Mouse (Mus musculus): Measurements from ENCODE around the gene Olfr1023. TPM values are rescaled to one million over a fixed set of nuclear protein-coding genes. Genes with fewer than 3 reads are reported as not detected.

Gene Olfr1023
- polyA plus RNA-seq, 2 experiments, result not detected

GRCm38 (mm10) chr2:85913197-85913596 is 27.8 kb downstream of the Olfr1023 start:
- H3K9me3 ChIP-seq (ENCODE audit: control insufficient read depth, low read length), result no peaks in the 10 kb centered on the region
- H3K27me3 ChIP-seq (ENCODE audit: control insufficient read depth, insufficient read depth, low read length), result no peaks in the 10 kb centered on the region
- no peak for TF ChIP-seq POLR2A (IDR thresholded peaks at IDR 0.05; ENCODE audit: borderline replicate concordance, extremely low read depth, insufficient read depth, insufficient read length)
- ATAC-seq (ENCODE audit: low FRiP score, low read depth) (no peak), DNase-seq (ENCODE audit: low spot score) (no peak)
- H3K4me1 ChIP-seq (ENCODE audit: control insufficient read depth, insufficient read depth, low read length), result no peaks in the 10 kb centered on the region
- H3K36me3 ChIP-seq (ENCODE audit: control insufficient read depth, insufficient read depth, low read length), result no peaks in the 10 kb centered on the region
- no peak overlapping the region for H3K9ac ChIP-seq (ENCODE audit: low read depth, low read length, severe bottlenecking)
- H3K27ac ChIP-seq (replicated peaks; ENCODE audit: low read depth, low read length), result no peak overlapping the region
- H3K4me3 ChIP-seq (replicated peaks; ENCODE audit: low read length), result no peak overlapping the region
- H3K4me2 ChIP-seq (replicated peaks; ENCODE audit: low read depth, low read length, severe bottlenecking), result no peak overlapping the region

GRCm38 (mm10) chr2:85914893-85915292 is 29.5 kb downstream of the Olfr1023 start, which contains the start of gene Olfr1025-ps1:
Gene Olfr1025-ps1 (plus strand): TSS chr2:85915193.
- H3K4me3 ChIP-seq (replicated peaks; ENCODE audit: low read length), result no peak within 1 kb of the TSS
- ATAC-seq (ENCODE audit: low FRiP score, low read depth) (no peak), DNase-seq (ENCODE audit: low spot score) (no peak)
- no peaks in the 10 kb centered on the region for H3K9me3 ChIP-seq (ENCODE audit: control insufficient read depth, low read length)
- no peak within 1 kb of the TSS for H3K27ac ChIP-seq (replicated peaks; ENCODE audit: low read depth, low read length)
- TF ChIP-seq POLR2A (IDR thresholded peaks at IDR 0.05; ENCODE audit: borderline replicate concordance, extremely low read depth, insufficient read depth, insufficient read length), result no peak
- 56% methylated on average over 1 of the region's 1 CpGs for whole genome bisulfite sequencing
- H3K9ac ChIP-seq (ENCODE audit: low read depth, low read length, severe bottlenecking), result no peak within 1 kb of the TSS
- no peaks in the 10 kb centered on the region for H3K4me1 ChIP-seq (ENCODE audit: control insufficient read depth, insufficient read depth, low read length)
- H3K4me2 ChIP-seq (replicated peaks; ENCODE audit: low read depth, low read length, severe bottlenecking), result no peak within 1 kb of the TSS
- no peaks in the 10 kb centered on the region for H3K27me3 ChIP-seq (ENCODE audit: control insufficient read depth, insufficient read depth, low read length)
- H3K36me3 ChIP-seq (ENCODE audit: control insufficient read depth, insufficient read depth, low read length), result no peaks in the 10 kb centered on the region

- no peak within 1 kb of the TSS for H3K27ac ChIP-seq (replicated peaks; ENCODE audit: low read depth, low read length)
- H3K9me3 ChIP-seq (ENCODE audit: control insufficient read depth, low read length), result no peaks in the 10 kb centered on the region
- H3K36me3 ChIP-seq (ENCODE audit: control insufficient read depth, insufficient read depth, low read length), result no peaks in the 10 kb centered on the region
- H3K4me1 ChIP-seq (ENCODE audit: control insufficient read depth, insufficient read depth, low read length), result no peaks in the 10 kb centered on the region
- ATAC-seq (ENCODE audit: low FRiP score, low read depth) (no peak), DNase-seq (ENCODE audit: low spot score) (no peak)
- H3K27me3 ChIP-seq (ENCODE audit: control insufficient read depth, insufficient read depth, low read length), result no peaks in the 10 kb centered on the region
- TF ChIP-seq POLR2A (IDR thresholded peaks at IDR 0.05; ENCODE audit: borderline replicate concordance, extremely low read depth, insufficient read depth, insufficient read length), result no peak
- 83% methylated on average over 3 of the region's 3 CpGs for WGBS
- no peak within 1 kb of the TSS for H3K4me2 ChIP-seq (replicated peaks; ENCODE audit: low read depth, low read length, severe bottlenecking)
- H3K9ac ChIP-seq (ENCODE audit: low read depth, low read length, severe bottlenecking), result no peak within 1 kb of the TSS
- no peak within 1 kb of the TSS for H3K4me3 ChIP-seq (replicated peaks; ENCODE audit: low read length)
Measured at GRCm38 (mm10) chr2:85921258-85921657, 35.8 kb downstream of the Olfr1023 start, which contains the start of gene Olfr1026. Gene Olfr1026 (plus strand): TSS chr2:85921558.

Other genes starting within 250 kb of the Olfr1023 start
- gene Olfr1002, start 234.9 kb upstream of the Olfr1023 start, polyA plus RNA-seq (2012; rRNA removed), result not detected in 2 replicates
- gene Olfr1002, start 234.9 kb upstream of the Olfr1023 start, polyA plus RNA-seq (2014; fragmentation: Nextera tagmentation; extraction: Ambion mirVana), result not detected in 2 replicates
- not detected in 2 replicates for gene Olfr154, start 221.2 kb upstream of the Olfr1023 start, polyA plus RNA-seq (2012; rRNA removed)
- gene Olfr154, start 221.2 kb upstream of the Olfr1023 start, polyA plus RNA-seq (2014; fragmentation: Nextera tagmentation; extraction: Ambion mirVana), result not detected in 2 replicates
- not detected in 2 replicates for gene Olfr1006, start 206.9 kb upstream of the Olfr1023 start, polyA plus RNA-seq (2012; rRNA removed)
- gene Olfr1006, start 206.9 kb upstream of the Olfr1023 start, polyA plus RNA-seq (2014; fragmentation: Nextera tagmentation; extraction: Ambion mirVana), result not detected in 2 replicates
- not detected in 2 replicates for gene Olfr1008, start 196.2 kb upstream of the Olfr1023 start, polyA plus RNA-seq (2012; rRNA removed)
- gene Olfr1008, start 196.2 kb upstream of the Olfr1023 start, polyA plus RNA-seq (2014; fragmentation: Nextera tagmentation; extraction: Ambion mirVana), result not detected in 2 replicates
- not detected in 2 replicates for gene Olfr1009, start 170.2 kb upstream of the Olfr1023 start, polyA plus RNA-seq (2012; rRNA removed)
- gene Olfr1009, start 170.2 kb upstream of the Olfr1023 start, polyA plus RNA-seq (2014; fragmentation: Nextera tagmentation; extraction: Ambion mirVana), result not detected in 2 replicates
- not detected in 2 replicates for gene Olfr1012, start 122.9 kb upstream of the Olfr1023 start, polyA plus RNA-seq (2012; rRNA removed)
- gene Olfr1012, start 122.9 kb upstream of the Olfr1023 start, polyA plus RNA-seq (2014; fragmentation: Nextera tagmentation; extraction: Ambion mirVana), result not detected in 2 replicates
- not detected in 2 replicates for gene Olfr1013, start 118.5 kb upstream of the Olfr1023 start, polyA plus RNA-seq (2012; rRNA removed)
- gene Olfr1013, start 118.5 kb upstream of the Olfr1023 start, polyA plus RNA-seq (2014; fragmentation: Nextera tagmentation; extraction: Ambion mirVana), result not detected in 2 replicates
- gene Olfr1014, start 112.9 kb upstream of the Olfr1023 start, polyA plus RNA-seq (2012; rRNA removed), result not detected in 2 replicates
- not detected in 2 replicates for gene Olfr1014, start 112.9 kb upstream of the Olfr1023 start, polyA plus RNA-seq (2014; fragmentation: Nextera tagmentation; extraction: Ambion mirVana)
- not detected in 2 replicates for gene Olfr1015, start 103.6 kb upstream of the Olfr1023 start, polyA plus RNA-seq (2012; rRNA removed)
- not detected in 2 replicates for gene Olfr1015, start 103.6 kb upstream of the Olfr1023 start, polyA plus RNA-seq (2014; fragmentation: Nextera tagmentation; extraction: Ambion mirVana)
- gene Olfr1016, start 83.1 kb upstream of the Olfr1023 start, polyA plus RNA-seq (2012; rRNA removed), result not detected in 2 replicates
- not detected in 2 replicates for gene Olfr1016, start 83.1 kb upstream of the Olfr1023 start, polyA plus RNA-seq (2014; fragmentation: Nextera tagmentation; extraction: Ambion mirVana)
- not detected in 2 replicates for gene Olfr1018, start 67.2 kb upstream of the Olfr1023 start, polyA plus RNA-seq (2012; rRNA removed)
- gene Olfr1018, start 67.2 kb upstream of the Olfr1023 start, polyA plus RNA-seq (2014; fragmentation: Nextera tagmentation; extraction: Ambion mirVana), result not detected in 2 replicates
- gene Olfr1019, start 40.2 kb upstream of the Olfr1023 start, polyA plus RNA-seq (2012; rRNA removed), result not detected in 2 replicates
- not detected in 2 replicates for gene Olfr1019, start 40.2 kb upstream of the Olfr1023 start, polyA plus RNA-seq (2014; fragmentation: Nextera tagmentation; extraction: Ambion mirVana)
- gene Olfr1020, start 38.6 kb upstream of the Olfr1023 start, polyA plus RNA-seq (2012; rRNA removed), result not detected in 2 replicates
- gene Olfr1020, start 38.6 kb upstream of the Olfr1023 start, polyA plus RNA-seq (2014; fragmentation: Nextera tagmentation; extraction: Ambion mirVana), result not detected in 2 replicates
- not detected in 2 replicates for gene Olfr1022, start 17.0 kb upstream of the Olfr1023 start, polyA plus RNA-seq (2012; rRNA removed)
- not detected in 2 replicates for gene Olfr1022, start 17.0 kb upstream of the Olfr1023 start, polyA plus RNA-seq (2014; fragmentation: Nextera tagmentation; extraction: Ambion mirVana)
- not detected in 2 replicates for gene Olfr1024, start 19.4 kb downstream of the Olfr1023 start, polyA plus RNA-seq (2012; rRNA removed)
- gene Olfr1024, start 19.4 kb downstream of the Olfr1023 start, polyA plus RNA-seq (2014; fragmentation: Nextera tagmentation; extraction: Ambion mirVana), result not detected in 2 replicates
- gene Olfr1025-ps1, start 29.6 kb downstream of the Olfr1023 start, polyA plus RNA-seq (2012; rRNA removed), result not detected in 2 replicates
- not detected in 2 replicates for gene Olfr1025-ps1, start 29.6 kb downstream of the Olfr1023 start, polyA plus RNA-seq (2014; fragmentation: Nextera tagmentation; extraction: Ambion mirVana)
- gene Olfr1026, start 35.9 kb downstream of the Olfr1023 start, polyA plus RNA-seq (2012; rRNA removed), result not detected in 2 replicates
- not detected in 2 replicates for gene Olfr1026, start 35.9 kb downstream of the Olfr1023 start, polyA plus RNA-seq (2014; fragmentation: Nextera tagmentation; extraction: Ambion mirVana)
- 0.01 TPM in 1 of 2 replicates, not detected in the other for gene Olfr1028, start 64.8 kb downstream of the Olfr1023 start, polyA plus RNA-seq (2012; rRNA removed)
- not detected in 2 replicates for gene Olfr1028, start 64.8 kb downstream of the Olfr1023 start, polyA plus RNA-seq (2014; fragmentation: Nextera tagmentation; extraction: Ambion mirVana)
- not detected in 2 replicates for gene Olfr1029, start 88.3 kb downstream of the Olfr1023 start, polyA plus RNA-seq (2012; rRNA removed)
- gene Olfr1029, start 88.3 kb downstream of the Olfr1023 start, polyA plus RNA-seq (2014; fragmentation: Nextera tagmentation; extraction: Ambion mirVana), result not detected in 2 replicates
- gene Olfr1030, start 93.6 kb downstream of the Olfr1023 start, polyA plus RNA-seq (2012; rRNA removed), result not detected in 2 replicates
- gene Olfr1030, start 93.6 kb downstream of the Olfr1023 start, polyA plus RNA-seq (2014; fragmentation: Nextera tagmentation; extraction: Ambion mirVana), result not detected in 2 replicates
- not detected in 2 replicates for gene Olfr1031, start 104.7 kb downstream of the Olfr1023 start, polyA plus RNA-seq (2012; rRNA removed)
- not detected in 2 replicates for gene Olfr1031, start 104.7 kb downstream of the Olfr1023 start, polyA plus RNA-seq (2014; fragmentation: Nextera tagmentation; extraction: Ambion mirVana)
- not detected in 2 replicates for gene Olfr1032, start 119.9 kb downstream of the Olfr1023 start, polyA plus RNA-seq (2012; rRNA removed)
- not detected in 2 replicates for gene Olfr1032, start 119.9 kb downstream of the Olfr1023 start, polyA plus RNA-seq (2014; fragmentation: Nextera tagmentation; extraction: Ambion mirVana)
- gene Olfr1033, start 135.0 kb downstream of the Olfr1023 start, polyA plus RNA-seq (2012; rRNA removed), result 0.67 and 0.73 TPM in 2 replicates
- 0.39 and 1.1 TPM in 2 replicates for gene Olfr1033, start 135.0 kb downstream of the Olfr1023 start, polyA plus RNA-seq (2014; fragmentation: Nextera tagmentation; extraction: Ambion mirVana)
- 0.12 and 0.13 TPM in 2 replicates for gene Olfr1034, start 160.2 kb downstream of the Olfr1023 start, polyA plus RNA-seq (2012; rRNA removed)
- gene Olfr1034, start 160.2 kb downstream of the Olfr1023 start, polyA plus RNA-seq (2014; fragmentation: Nextera tagmentation; extraction: Ambion mirVana), result not detected in 2 replicates
- not detected in 2 replicates for gene Olfr1036, start 188.4 kb downstream of the Olfr1023 start, polyA plus RNA-seq (2012; rRNA removed)
- not detected in 2 replicates for gene Olfr1036, start 188.4 kb downstream of the Olfr1023 start, polyA plus RNA-seq (2014; fragmentation: Nextera tagmentation; extraction: Ambion mirVana)
- gene Olfr1037, start 201.7 kb downstream of the Olfr1023 start, polyA plus RNA-seq (2012; rRNA removed), result not detected in 2 replicates
- not detected in 2 replicates for gene Olfr1037, start 201.7 kb downstream of the Olfr1023 start, polyA plus RNA-seq (2014; fragmentation: Nextera tagmentation; extraction: Ambion mirVana)

Data from limb, embryonic 14.5 days (tissue).